Mouse (Mus musculus) olfactory bulb, adult 2 months (tissue): ENCODE measurements around the gene Pdk2.

Source experiments
- CTCF ChIP-seq: fragments of 200-500 bp; IDR thresholded peaks from 2 replicates; pipeline ENCODE4 v1.5.1; 2012; ENCODE audit warnings: low read depth, mild to moderate bottlenecking, low read length, moderate library complexity; ENCODE audit not compliant: insufficient read depth
- POLR2A ChIP-seq: fragments of 200-500 bp; IDR thresholded peaks from 2 replicates; pipeline ENCODE4 v1.6.1; 2012; ENCODE audit warnings: mild to moderate bottlenecking, low read depth, low read length, moderate library complexity; ENCODE audit not compliant: insufficient read depth

- TF ChIP-seq CTCF (no peak), POLR2A (no peak)
Measured at GRCm38 (mm10) chr11:94997596-94997995, 43.6 kb downstream of the Pdk2 start.
